ENCODE assay signal across 9 mouse cellular contexts in genomic region chr7:82773150-82773549, GRCm38 (mm10).
DNase-seq lines count a peak whose midpoint lies in the region; ATAC-seq lines count a peak whose summit lies in the region.
"Had no signal": no experiment of that assay in that cellular context is flagged by ENCODE, and none has a peak within 500 bp of the region (broad histone marks: within the 10 kb centered on the region; RNA-seq: fewer than 3 reads in every experiment).

No protein-coding gene starts in this region.

- no peak overlapping the region; the same call in 1 of the 2 replicates for H3K9ac ChIP-seq in heart, embryonic 13.5 days
- H3K9ac ChIP-seq in embryonic facial prominence, embryonic 12.5 days, result no peak overlapping the region
- no peak overlapping the region for H3K9ac ChIP-seq in limb, embryonic 15.5 days

- no peak overlapping the region for H3K4me3 ChIP-seq in heart, embryonic 13.5 days
- no peak overlapping the region for H3K4me3 ChIP-seq in embryonic facial prominence, embryonic 12.5 days
- no peak overlapping the region for H3K4me3 ChIP-seq in limb, embryonic 15.5 days

- no peak for ATAC-seq in heart, embryonic 13.5 days (ENCODE audit: extremely low read depth, insufficient number of reproducible peaks, low FRiP score, low TSS enrichment)
- no peak for ATAC-seq in embryonic facial prominence, embryonic 12.5 days (ENCODE audit: insufficient number of reproducible peaks, insufficient read depth, low FRiP score, low TSS enrichment)
- no peak for ATAC-seq in limb, embryonic 15.5 days (ENCODE audit: insufficient number of reproducible peaks, low FRiP score, low TSS enrichment, low read depth)
- no peak for ATAC-seq in erythroblast, adult 5-6 weeks (replicated peaks; ENCODE audit: low FRiP score, poor library complexity, severe bottlenecking)

- peak overlapping the region; percentile 10; the same call in 1 of the 2 replicates for H3K27ac ChIP-seq in heart, embryonic 13.5 days (replicated peaks)
- H3K27ac ChIP-seq in embryonic facial prominence, embryonic 12.5 days, result peak overlapping the region; percentile 73
- peak overlapping the region; percentile 69 for H3K27ac ChIP-seq in limb, embryonic 15.5 days

- H3K4me2 ChIP-seq in heart, embryonic 13.5 days, result no peak overlapping the region
- no peak overlapping the region for H3K4me2 ChIP-seq in embryonic facial prominence, embryonic 12.5 days (replicated peaks)
- no peak overlapping the region for H3K4me2 ChIP-seq in limb, embryonic 15.5 days

- H3K9me3 ChIP-seq in heart, embryonic 13.5 days, result no peaks in the 10 kb centered on the region
- no peaks in the 10 kb centered on the region for H3K9me3 ChIP-seq in embryonic facial prominence, embryonic 12.5 days
- no peaks in the 10 kb centered on the region for H3K9me3 ChIP-seq in limb, embryonic 15.5 days

- DNase-seq in heart, postnatal 25 days (ENCODE audit: low spot score), result no peak
- DNase-seq in lung, postnatal 10 days, result peak; percentile 19
- no peak for DNase-seq in lung, postnatal 36 days
- DNase-seq in cerebellum, postnatal 10 days, result no peak
- DNase-seq: thymus, postnatal 25 days had no signal

- peaks cover 28% of the 10 kb centered on the region for H3K36me3 ChIP-seq in heart, embryonic 13.5 days
- no peaks in the 10 kb centered on the region; the same call in 1 of the 2 replicates for H3K36me3 ChIP-seq in embryonic facial prominence, embryonic 12.5 days
- 0 out of 2 replicates have a peak, but pooled peaks cover 3% of the 10 kb centered on the region for H3K36me3 ChIP-seq in limb, embryonic 15.5 days

- intact Hi-C loops in heart, postnatal 25 days (cut with DNase I), result no loop called here

- WGBS in heart, embryonic 13.5 days, result 69% methylated on average over 9 of the region's 9 CpGs
- 36% methylated on average over 9 of the region's 9 CpGs for WGBS in embryonic facial prominence, embryonic 12.5 days
- 27% methylated on average over 9 of the region's 9 CpGs for WGBS in limb, embryonic 15.5 days

- H3K4me1 ChIP-seq in heart, embryonic 13.5 days, result peaks cover 15% of the 10 kb centered on the region
- peaks cover 32% of the 10 kb centered on the region for H3K4me1 ChIP-seq in embryonic facial prominence, embryonic 12.5 days
- peaks cover 15% of the 10 kb centered on the region for H3K4me1 ChIP-seq in limb, embryonic 15.5 days

- no peaks in the 10 kb centered on the region for H3K27me3 ChIP-seq in heart, embryonic 13.5 days (replicated peaks)
- no peaks in the 10 kb centered on the region for H3K27me3 ChIP-seq in embryonic facial prominence, embryonic 12.5 days
- no peaks in the 10 kb centered on the region for H3K27me3 ChIP-seq in limb, embryonic 15.5 days

Comparison
In these comparisons a context has a peak if more than half of its experiments do, and no peak if none do; other contexts are left out.
1. H3K27ac ChIP-seq: peak in every context shown above with its lines; median percentile 73 in embryonic facial prominence, embryonic 12.5 days; 69 in limb, embryonic 15.5 days; 10 in heart, embryonic 13.5 days.